Mouse (Mus musculus) frontal cortex, postnatal 25 days (tissue): Measurements from ENCODE around the gene Dip2c.

Source experiments
- DNase-seq, 2 experiments: peaks; one replicate each; pipeline ENCODE4 v3.0.0; 2022; ENCODE audit warnings: low spot score in 2 of 2

Dip2c gene

DNA sequence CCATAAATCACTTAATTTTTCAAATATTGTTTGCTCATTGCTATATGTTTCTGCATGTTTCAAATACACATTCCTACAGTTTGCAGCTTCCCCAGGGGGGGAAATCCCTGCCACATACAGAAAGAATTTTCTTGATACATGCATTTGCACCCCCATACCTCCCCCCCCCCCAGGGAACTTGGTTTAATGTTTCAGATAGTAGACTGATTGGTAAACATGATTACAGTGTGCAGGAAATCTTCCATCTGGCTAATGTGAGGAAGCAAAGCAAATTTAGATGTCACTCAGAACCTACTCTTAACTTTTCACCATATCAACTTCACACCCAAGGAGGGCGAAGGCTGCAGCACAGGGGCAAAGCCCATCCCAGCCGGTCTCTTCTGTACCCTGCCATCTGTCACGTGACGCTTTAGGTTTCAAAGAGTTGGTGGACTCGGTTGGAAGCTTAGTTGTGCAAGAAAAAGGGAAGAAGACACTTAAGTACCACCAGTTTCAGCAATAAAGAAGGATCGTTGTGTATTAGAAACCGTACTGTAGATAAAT is 391.7 kb downstream of the Dip2c start:
- no peak for DNase-seq

DNA sequence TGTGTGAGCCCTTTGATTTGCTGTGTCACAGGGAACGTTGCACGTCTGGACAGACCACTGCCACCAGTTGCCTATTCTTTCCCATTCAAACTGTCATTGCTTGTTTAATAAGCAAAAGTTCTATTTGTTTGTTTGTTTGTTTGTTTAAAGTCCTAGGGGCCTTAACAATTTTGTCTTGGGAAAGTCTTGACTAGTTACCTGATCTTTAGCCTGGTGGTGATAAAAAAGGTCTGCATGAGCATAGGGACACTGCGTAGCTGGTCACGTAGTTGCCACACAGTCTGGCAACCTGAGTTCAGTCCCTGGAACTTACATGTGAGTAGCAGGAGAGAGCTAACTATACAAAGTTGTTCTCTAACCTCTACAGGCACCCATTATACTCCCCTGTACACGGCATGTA is 392.9 kb downstream of the Dip2c start:
- no peak for DNase-seq

DNA sequence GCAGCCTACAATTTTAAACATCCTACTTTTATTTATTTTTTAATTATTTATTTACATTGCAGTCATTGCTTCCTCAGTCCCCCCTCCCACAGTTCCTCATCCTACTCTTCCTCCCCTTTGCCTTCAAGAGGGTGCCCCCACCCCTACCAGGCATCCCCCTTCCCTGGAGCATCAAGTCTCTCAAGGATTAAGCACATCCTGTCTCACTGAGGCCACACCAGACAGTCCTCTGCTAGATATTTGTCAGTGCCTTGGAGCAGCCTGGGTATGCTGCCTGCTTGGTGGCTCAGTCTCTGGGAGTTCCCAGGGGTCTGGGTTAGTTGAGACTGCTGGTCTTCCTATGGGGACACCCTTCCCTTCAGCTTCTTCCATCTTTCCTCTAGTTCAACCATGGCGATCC is 397.8 kb downstream of the Dip2c start:
- DNase-seq = no peak

DNA sequence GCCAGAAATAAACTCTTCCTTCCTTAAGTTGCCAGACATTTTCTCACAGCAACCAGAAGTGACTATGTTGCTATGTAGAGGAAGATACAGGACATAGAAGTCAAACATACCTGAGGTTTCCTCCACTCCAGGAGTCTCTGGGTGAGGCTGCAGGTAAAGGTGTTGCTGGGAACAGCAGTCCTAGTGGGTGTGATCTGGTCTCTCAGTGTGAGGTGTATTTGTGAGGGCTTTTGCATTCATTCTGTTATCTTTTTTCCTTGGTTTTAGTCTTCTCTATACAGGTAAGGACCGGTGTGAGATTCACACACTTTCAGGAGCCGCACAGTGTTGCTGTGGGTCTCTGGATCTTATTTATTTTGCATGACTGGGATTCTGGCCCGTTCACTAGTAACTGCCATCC is 405.2 kb downstream of the Dip2c start:
- DNase-seq = no peak

DNA sequence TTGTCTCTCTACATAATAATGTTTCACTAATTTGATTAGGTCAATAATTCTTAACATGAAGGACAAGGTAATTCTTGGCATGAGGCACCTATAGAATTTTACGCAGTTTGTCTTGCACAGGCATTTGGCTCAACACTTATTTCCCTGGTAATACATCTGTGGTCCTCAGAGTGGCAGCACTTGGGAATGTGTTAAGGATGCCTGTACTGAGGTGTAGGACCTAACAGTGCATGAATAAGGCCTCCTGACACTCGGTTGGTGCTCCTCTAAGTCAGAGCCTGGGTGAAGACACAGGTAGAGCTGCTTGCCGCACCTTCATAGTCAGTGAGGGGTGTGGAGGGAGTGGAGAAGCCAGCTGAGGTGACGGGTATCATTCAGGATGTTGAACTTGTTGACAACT is 407.0 kb downstream of the Dip2c start:
- no peak for DNase-seq

DNA sequence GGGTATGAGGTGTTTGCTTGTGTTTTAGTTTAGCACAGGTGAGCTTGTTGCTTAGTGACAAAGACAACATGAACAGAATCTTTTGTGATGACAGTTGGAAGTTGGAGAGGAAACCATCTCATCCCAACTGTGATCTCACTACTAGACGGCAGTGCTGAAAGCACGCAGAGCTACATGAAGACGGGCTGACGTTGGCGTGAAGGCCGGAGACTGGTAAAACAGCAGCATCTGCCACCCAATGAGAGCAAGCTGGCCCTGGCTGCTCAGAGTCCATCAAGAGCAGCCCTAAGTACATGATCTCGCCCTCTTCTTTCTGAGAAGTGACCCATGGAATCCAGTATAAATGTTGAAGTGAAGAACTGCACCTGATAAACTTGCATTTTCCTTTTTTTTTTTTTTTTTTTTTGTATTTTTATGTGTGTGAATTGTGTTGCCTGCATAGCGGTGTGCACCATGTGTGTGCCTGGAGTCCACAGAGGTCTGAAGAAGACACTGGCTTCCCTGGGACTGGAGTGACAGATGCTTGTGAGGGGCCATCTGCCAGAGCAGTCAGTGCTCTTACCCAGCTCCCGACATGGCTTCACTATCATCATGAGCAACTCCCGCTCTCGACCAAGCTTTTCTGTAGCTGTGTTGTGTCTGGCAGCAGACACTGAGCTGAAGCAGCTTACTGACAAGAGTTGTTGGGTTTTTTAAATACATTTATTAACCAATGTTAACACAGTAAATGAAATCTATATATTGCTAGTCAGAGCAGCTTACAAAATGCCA is 408.0 kb downstream of the Dip2c start:
- DNase-seq = no peak

DNA sequence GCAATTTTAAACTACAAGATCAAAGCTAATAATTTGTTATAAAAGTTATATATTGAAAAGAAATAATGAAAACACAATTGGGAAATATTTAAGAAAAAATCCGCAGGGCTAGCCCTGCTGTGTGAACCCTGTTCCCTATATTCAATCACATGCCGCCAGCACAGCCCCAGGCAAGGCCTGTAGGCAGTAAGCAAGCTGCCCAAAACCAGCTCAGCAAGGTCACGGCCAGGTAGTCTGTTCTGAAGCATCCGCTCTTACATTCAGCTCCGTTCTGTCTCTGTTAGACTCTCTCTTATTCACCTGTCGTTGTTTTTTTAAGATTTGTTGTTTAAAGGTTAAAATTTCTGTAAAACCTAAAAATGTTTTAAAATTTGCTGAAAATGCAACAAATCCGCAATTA is 409.9 kb downstream of the Dip2c start:
- DNase-seq = no peak

DNA sequence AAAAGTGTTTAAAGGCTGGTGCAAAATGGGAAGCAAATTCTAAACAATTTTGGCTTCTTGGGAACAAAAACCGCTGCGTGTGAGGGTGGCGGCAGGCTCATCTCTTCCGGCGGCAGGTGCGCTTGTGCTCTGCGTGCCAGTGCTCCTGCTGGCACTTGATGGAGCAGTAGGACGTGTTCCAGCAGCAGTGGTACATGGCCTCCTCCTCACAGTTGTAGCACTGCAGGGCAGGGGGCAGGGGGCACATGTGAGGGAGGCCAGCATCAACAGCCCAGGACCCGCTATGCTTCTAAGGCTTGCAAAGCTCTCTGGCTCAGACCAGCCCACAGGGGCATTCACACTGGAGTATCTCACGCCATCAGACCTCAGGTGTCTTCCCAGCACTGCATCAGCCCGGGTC is 410.4 kb downstream of the Dip2c start:
- DNase-seq = no peak

DNA sequence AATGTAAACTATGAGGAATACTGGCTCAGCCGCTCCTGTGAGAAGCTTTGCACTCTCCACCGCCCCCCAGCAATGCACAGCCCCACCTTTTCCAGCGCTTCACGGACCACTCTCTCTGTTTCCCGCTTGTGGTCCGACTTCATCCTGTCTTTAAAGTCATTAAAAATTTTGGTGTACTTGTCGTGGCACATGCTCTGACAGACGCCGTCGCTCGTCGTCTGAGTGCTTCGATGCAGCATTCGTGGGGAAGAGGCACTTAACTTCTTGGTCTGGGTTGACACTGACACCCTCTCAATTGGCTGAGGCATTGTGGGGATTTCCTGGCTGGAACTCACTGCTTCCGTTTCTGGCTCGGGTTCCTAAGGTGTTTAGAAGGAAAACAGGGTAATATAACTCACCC is 413.0 kb downstream of the Dip2c start:
- no peak for DNase-seq

DNA sequence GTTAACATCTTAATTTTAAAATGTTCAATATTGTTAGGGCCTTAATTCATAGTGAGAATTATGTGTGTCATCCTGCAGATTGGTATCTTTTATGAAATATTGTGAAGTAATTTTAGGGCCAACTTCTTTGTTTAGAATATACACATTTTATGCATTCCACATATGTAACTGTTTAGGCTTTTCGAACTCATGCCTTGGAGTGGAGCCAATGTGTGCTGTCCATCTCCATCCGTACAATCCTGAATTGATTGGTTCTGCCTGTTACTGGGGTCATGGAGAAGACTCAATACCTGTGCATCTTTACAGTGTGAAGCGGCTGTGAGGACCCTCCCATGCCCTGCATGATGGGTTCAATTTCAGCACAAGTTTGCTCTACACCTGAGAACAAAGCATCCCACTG is 416.5 kb downstream of the Dip2c start:
- DNase-seq = no peak

DNA sequence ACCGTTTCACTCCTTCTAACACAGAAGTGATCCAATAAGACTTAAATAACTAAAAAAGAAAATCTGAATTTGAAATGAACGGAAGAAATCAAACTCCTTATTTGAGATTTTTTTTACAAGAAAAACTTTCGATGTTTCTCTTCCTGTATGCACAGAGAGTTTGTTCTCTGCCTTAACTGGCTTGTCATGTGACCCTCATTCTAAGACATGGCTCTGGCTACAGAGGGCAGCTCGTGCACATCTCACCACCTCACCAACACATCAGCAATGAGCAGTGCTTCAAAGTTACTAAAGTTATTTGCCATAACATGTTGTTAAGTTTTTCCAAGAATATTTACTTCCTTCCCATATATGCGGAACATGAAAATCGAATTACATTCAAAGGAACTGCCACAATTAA is 418.3 kb downstream of the Dip2c start:
- no peak for DNase-seq

DNA sequence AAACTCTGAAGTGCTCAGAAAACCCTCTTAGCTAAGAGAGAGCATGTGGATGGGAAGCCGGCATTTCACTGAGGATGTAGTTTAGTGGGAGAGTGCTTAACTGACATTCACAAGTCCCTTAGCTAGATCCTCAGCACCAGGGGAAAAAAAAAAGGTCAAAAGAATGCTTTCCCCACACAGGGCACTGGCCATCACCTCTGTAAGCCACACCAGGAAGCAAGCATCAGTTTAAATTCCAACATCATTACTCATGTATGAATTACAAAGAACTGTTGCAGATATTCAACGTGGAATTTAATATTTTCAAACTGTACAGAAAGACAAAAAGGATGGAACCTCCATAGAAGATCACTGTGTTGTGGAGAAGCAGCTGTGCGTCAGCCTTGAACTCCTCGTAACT is 419.1 kb downstream of the Dip2c start:
- DNase-seq = no peak

DNA sequence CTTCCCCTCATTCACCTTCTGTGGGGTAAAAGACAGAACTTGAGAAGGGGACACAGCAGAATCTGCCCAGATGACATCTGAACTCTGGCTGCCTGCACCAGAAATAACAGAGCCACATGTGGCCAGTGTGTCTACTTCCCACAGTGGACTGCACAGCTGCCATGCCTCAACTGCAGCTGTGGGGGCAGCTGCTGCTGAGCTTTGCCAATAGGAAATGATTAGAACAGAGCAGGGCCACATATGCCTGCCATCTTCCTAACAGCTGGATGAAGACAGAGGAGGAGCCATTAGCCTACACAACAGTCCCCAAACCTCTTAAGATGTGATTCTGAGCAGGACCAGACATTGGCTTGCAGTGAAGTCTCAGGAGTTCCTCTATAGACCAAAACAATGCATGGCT is 419.5 kb downstream of the Dip2c start:
- DNase-seq = no peak

DNA sequence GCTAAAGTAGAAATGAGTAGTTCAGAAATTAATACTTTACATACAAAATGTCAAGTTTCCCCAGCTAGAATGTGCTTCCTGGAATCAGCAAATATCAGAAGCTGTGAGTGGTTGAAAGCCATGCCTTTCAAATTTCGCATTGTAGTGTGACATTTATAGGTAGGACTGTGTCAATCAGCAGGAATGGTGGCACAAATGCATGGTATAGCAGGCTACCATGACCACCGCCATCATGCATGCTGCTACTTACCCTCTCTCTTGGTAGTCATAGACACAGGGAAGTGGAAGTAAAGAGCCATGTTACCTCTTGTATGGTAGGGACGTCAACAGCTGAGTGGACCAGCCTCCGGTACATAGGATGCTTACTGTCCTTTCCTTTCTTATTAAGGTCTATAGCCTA is 421.0 kb downstream of the Dip2c start:
- DNase-seq = no peak

DNA sequence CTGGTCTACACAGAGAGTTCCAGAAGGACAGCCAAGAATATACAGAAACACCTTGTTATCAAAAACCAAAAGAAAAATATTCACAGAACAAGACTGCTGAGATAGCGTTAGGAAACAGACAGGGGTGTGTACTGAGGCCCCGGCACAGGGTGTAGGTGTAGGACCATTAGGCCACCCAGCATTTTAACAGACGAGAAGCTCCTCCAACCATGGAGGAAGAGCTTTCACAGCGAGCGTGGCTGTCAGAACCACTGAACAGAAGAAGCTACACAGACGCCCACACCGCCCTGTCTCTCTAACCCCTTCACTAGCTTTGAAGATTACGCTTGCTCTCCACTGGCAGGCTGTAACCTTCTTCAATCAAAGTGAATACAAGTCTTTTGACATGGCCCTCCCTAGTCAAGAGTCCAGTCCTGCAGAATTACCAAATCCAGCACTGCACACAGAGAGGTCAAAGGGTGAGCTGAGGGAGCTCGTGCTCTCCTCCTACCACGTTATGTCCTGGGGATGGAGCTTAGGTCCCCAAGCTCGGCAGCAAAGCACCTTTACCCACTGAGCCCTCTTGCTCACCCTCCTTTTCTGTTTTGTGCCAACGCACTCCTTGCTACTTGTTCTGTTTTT is 426.4 kb downstream of the Dip2c start:
- no peak for DNase-seq

DNA sequence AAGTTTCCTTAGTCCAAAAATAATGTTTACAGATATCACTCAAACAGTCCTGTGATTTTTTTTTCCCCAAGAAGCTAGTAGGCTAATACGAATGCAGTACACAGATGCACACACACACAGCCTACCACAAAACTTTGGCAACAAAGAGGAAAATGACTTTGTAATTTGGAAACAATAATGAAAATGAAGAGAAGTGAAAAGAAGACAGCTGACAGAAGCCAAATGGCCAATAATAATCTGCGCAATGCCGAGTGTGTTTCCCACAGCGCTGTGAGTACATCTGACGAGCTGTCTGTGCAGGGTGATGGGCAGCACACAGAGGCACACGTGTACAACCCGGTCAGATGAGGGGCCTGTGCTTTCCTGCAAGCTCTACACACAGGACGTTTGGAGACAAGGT is 430.4 kb downstream of the Dip2c start:
- DNase-seq = no peak

DNA sequence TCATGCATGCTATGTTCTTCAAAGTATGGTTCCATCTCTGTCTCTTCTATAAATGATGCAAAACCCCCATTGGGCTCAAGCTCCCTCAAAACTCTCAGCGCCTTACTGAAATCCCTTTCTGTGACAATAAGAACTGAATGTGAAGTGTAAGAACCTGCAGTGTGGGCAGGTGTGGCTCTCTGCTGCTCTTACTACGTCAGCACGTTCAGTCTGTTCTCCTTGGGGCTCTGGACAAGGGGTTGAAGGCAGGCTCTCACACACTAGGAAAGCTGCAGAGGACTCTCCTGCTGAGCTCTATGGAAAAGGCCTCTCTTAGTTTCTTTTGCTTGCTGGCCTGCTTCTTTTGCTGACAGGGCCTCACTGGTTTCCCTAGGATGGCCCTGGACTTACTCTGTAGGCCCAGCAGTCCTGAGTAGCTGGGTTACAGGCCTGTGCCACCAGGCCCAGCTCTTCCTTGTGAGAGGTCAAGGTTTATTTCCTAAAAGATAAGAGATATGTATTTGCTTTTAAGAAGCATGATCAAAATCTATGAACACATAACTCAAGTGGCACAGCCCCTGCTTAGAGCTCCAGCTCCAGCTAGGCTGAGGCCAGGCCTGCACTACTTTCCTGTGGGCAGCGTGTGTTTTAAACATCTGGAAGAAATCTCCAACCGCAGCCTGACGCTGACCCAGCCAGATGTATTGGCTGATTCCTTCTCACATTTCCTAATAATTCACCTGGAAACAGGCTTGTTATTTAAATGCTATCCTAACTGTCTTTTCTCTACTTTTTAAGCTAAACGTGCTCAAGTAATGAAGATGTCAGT is 432.3 kb downstream of the Dip2c start:
- DNase-seq = no peak

DNA sequence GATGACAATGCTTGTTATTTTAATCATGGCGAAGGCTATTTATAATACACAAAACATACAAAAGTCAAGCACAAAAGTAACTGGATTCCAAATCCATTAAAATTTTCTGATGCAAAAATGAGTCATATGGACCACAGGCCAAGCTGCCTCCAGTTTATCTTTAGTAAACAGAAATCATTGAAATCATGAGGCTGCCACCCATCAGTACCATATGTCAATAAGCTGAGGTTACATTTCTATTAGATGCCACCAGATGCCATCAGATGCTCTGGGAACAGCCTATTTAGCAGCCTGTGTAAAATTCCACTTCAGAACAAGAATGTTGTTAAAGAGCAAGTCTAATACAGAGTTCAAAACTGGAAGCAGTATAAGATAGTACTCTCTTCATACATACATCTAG is 436.1 kb downstream of the Dip2c start:
- DNase-seq = no peak

DNA sequence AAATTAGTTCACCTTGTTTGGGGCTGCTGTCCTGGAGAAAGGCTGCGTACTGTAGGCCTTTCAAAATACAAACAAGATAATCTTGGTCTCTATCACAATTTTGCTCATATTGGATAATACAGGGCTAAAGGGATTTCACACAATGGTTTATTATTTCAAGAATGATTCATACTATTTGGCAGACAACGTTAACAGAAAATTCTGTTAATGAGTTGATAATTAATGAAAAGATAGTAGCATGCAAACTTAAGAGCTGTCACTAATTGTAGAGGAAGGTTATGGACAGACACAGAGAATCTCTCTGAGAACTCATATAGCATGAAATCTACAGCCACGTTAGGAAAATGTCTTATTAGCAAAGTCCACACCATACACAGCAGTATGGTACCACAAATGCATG is 436.6 kb downstream of the Dip2c start:
- no peak for DNase-seq

DNA sequence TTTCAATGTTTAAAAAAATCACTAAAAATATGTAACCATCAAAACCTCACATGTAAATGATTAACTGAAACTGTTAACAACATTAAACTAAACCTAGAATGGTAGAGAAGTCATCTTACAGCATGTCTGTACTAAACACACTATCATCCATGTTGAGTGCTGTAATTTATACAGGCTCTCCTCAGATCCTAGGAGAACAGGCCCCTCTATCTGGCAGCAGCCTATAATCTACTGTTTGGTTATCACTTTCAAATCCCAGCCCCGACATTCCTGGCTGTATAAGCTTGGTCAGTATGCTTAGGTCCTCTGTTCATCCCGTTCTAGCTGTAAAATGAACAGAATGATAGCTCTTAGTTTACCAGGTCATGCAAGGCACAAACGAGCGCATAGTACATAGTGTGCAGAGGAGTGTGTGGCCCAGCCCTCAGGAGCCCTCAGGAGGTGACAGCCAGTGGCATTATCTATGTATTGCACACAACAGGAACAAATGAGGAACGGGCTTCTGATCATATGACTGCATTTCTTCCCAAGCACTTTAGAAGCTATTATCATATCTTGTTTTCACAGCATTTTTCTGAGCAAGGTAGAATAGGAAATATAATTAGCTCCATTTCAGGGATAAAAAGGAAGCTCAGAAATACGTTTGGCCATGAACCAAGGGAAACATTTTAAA is 437.3 kb downstream of the Dip2c start:
- no peak for DNase-seq

DNA sequence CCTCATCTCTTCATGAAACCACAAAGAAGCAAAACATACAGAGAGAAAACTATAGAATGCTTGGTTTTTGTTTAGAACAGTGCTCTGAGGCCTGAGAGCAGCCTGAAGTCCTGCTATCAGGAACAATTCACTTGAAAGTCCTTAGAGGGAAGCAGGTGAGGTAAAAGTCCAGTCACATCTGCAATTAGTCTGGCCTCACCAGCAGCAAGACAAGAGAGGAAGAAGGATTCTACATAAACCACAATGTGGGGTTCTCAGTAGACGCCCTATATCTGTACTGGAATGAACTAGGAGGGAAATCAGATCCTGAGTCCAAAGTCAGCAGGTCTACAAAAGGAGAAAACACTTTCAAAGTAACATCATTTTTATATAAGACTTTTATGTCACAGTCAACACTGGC is 438.9 kb downstream of the Dip2c start:
- no peak for DNase-seq
